Mouse (Mus musculus): Measurements from ENCODE around the gene Polr3gl.
A peak's percentile ranks its signal among the peaks of the same experiment; 100 is the strongest.

DNA sequence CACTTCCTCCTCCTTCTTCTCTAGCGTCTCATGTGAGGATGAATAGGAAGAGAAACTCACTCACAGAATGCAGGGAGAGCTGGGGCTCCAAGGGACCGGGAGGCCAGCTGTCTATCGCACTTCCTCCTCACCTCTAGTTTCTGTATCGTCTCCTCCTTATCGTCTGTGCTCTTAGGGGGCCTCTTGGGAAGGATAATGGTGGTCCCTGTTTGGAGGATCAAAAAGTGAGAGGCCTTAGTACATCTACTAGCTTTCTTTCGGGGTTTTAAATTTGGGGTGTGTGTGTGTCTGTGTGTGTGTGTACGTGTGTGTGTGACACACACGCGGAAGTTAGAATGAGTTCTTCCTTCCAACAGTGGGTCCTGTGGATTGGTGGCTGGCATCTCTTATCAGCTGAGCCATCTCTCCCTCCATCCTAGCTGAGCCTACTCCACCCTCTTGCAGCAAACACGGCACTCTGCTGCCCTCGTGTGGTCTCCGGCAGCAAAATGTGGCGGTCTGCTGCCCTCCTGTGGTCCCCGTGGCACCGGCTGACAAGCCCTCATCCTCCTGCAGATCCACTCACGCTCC lies 14.0 kb downstream of the Polr3gl start:
- TF ChIP-seq POLR2A (IDR thresholded peaks at IDR 0.05; ENCODE audit: borderline replicate concordance, low read depth, low read length) (no peak), CTCF (IDR thresholded peaks at IDR 0.05; ENCODE audit: low read depth, low read length) (peak; percentile 100)
